In the genomic region with DNA sequence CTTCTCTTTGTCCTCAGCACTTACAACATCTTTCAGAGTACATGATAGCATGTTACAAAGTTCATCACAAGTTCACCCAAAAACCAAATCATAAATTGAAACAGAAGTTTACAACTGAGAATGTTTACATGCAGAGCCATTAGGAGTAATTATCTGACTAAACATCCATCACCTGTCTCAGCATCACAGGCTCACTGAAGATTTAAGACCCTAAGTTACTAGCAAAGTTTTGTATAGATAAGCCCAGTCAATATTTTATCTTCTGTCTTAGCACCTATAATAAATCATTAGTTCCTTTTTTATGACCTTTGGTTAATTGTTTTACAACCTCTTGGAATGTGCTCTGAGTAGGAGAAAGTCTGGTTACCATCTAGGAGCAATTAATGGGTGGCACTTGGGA, we compare ENCODE assay signal across 3 mouse cellular contexts. TPM values are rescaled to one million over a fixed set of nuclear protein-coding genes. Genes with fewer than 3 reads are reported as not detected.
DNase-seq lines count a peak whose midpoint lies in the region; ATAC-seq lines count a peak whose summit lies in the region.
"Not testable (repeated sequence)": the region's sequence is repeated elsewhere in the genome, so short reads cannot be mapped to it uniquely, and the experiment has no call there.

No protein-coding gene starts in this region.

- H3K9me3 ChIP-seq in intestine, embryonic 14.5 days (ENCODE audit: control insufficient read depth, low read length); intestine, embryonic 15.5 days; intestine, embryonic 16.5 days (ENCODE audit: control insufficient read depth, low read length): not testable (repeated sequence)

- peaks cover 27% of the 10 kb centered on the region for H3K36me3 ChIP-seq in intestine, embryonic 14.5 days (ENCODE audit: control insufficient read depth, insufficient read depth, low read length)
- peaks cover 15% of the 10 kb centered on the region for H3K36me3 ChIP-seq in intestine, embryonic 15.5 days
- H3K36me3 ChIP-seq in intestine, embryonic 16.5 days (ENCODE audit: control insufficient read depth, insufficient read depth, low read length): not testable (repeated sequence)

- peak; percentile 64; the same call in 1 of the 2 replicates for ATAC-seq in intestine, embryonic 14.5 days (replicated peaks; ENCODE audit: low FRiP score, low TSS enrichment, low read depth)
- peak; percentile 62 for ATAC-seq in intestine, embryonic 15.5 days
- peak; percentile 58 for ATAC-seq in intestine, embryonic 16.5 days

- not testable (repeated sequence) for H3K27ac ChIP-seq in intestine, embryonic 14.5 days (ENCODE audit: low read depth); intestine, embryonic 15.5 days; intestine, embryonic 16.5 days (ENCODE audit: low read length)

- H3K27me3 ChIP-seq in intestine, embryonic 14.5 days (replicated peaks; ENCODE audit: control insufficient read depth, insufficient read depth, low read length); intestine, embryonic 15.5 days (replicated peaks); intestine, embryonic 16.5 days (replicated peaks; ENCODE audit: control insufficient read depth, insufficient read depth, low read length): not testable (repeated sequence)

- not testable (repeated sequence) for H3K9ac ChIP-seq in intestine, embryonic 14.5 days (ENCODE audit: low read length); intestine, embryonic 15.5 days; intestine, embryonic 16.5 days (ENCODE audit: low read depth, low read length)

- DNase-seq in intestine, embryonic 14.5 days (ENCODE audit: low spot score): not testable (repeated sequence)

- H3K4me1 ChIP-seq in intestine, embryonic 14.5 days (replicated peaks; ENCODE audit: control insufficient read depth, insufficient read depth, low read length); intestine, embryonic 15.5 days (replicated peaks); intestine, embryonic 16.5 days (ENCODE audit: control insufficient read depth, insufficient read depth, low read length): not testable (repeated sequence)

- H3K4me2 ChIP-seq in intestine, embryonic 14.5 days (ENCODE audit: low read length); intestine, embryonic 15.5 days (replicated peaks); intestine, embryonic 16.5 days (ENCODE audit: low read depth, low read length): not testable (repeated sequence)

- H3K4me3 ChIP-seq in intestine, embryonic 14.5 days (ENCODE audit: low read depth, low read length); intestine, embryonic 15.5 days (replicated peaks); intestine, embryonic 16.5 days (ENCODE audit: low read length): not testable (repeated sequence)

RNA-seq across cellular contexts. Expression of gene Bcl2l13, which starts 14.7 kb away (rescaled TPM):
- polyA plus RNA-seq in intestine, embryonic 14.5 days (2014; fragmentation: Nextera tagmentation; extraction: Ambion mirVana): 27.2 and 27.6 TPM in 2 replicates
- polyA plus RNA-seq in intestine, embryonic 15.5 days (2015; fragmentation: Nextera tagmentation; extraction: Ambion mirVana): 24.1 and 25.7 TPM in 2 replicates
- 18.1 and 19.6 TPM in 2 replicates for polyA plus RNA-seq in intestine, embryonic 16.5 days (2015; fragmentation: Nextera tagmentation; extraction: Ambion mirVana)

RNA-seq across cellular contexts. Expression of gene Atp6v1e1, which starts 28.1 kb away (rescaled TPM):
- polyA plus RNA-seq in intestine, embryonic 14.5 days (2014; fragmentation: Nextera tagmentation; extraction: Ambion mirVana): 116 and 117 TPM in 2 replicates
- polyA plus RNA-seq in intestine, embryonic 15.5 days (2015; fragmentation: Nextera tagmentation; extraction: Ambion mirVana): 150 and 155 TPM in 2 replicates
- 187 and 202 TPM in 2 replicates for polyA plus RNA-seq in intestine, embryonic 16.5 days (2015; fragmentation: Nextera tagmentation; extraction: Ambion mirVana)
